Mouse (Mus musculus): ENCODE results near the gene Fam189a1. TPM values are rescaled to one million over a fixed set of nuclear protein-coding genes. Genes with fewer than 3 reads are reported as not detected.

Gene Fam189a1
- polyA plus RNA-seq (2012; rRNA removed): 2.8 and 5.0 TPM in 2 replicates

DNA sequence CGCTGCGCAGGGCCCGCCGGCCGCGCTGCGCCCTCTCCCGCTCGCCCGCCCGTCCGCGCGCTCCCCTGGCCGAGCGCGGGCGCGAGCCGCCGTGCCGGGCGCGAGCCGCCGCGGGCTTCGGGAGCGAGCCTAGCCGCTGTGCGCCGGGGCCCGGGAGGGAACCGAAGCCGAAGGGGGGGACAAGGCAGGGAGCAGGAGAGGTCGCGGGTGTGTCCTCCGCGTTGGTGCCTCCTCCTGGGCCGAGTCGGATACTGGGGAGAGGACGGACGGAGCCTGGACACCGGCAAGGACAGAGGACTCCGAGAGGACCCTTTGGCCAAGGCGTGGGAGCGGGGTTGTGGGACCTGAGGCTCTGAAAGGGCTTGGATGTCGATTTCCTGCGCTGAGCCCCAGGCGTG lies at the start of gene Fam189a1:
Gene Fam189a1, minus strand, starts transcription at position 57 of the 398 bp plus-strand sequence.

DNA sequence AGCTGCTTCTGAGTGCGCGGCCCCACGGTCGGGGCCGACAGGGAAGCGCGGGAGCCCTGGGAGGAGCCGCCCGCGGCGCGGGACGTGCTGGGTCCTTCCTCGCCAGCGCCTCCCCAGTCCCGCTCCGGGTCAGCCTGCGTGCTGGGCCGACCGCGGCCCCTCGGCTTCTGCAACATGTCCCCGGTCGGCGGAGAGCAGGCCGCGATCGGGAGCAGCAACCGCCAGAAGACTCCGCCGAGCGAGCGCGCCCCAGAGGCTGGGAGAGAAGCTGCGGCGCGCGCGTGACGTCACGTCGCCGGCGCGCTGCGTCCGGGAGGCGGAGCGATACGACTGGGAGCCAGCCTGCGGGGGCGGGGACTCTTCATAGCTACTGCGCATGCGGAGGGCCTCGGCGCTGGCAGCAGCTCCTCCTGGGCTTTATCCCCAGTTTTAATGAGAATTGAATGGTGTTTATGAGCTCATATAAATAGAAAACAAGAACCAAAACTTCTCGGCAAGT lies 283.6 kb downstream of the Fam189a1 start, which contains the start of gene Nsmce3:
Gene Nsmce3, minus strand, starts transcription at position 255 of the 499 bp plus-strand sequence.

